Mouse (Mus musculus): ENCODE measurements around the gene Slc25a35.

DNA sequence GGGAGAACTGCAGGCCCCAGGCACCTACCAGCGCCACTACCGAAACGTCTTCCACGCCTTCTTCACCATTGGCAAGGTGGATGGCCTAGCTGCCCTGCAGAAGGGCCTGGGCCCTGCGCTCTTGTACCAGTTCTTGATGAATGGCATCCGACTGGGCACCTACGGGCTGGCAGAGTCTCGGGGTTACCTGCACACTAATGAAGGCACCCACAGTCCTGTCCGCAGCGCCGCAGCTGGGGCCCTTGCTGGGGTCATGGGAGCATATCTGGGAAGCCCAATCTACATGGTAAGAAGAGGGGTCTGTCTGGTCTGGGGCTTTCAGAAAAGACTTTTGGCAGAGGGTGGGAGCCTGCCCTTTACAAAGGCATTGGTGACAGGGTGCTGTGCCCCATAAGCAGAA lies 821 bp downstream of the Slc25a35 start:
- TF ChIP-seq CTCF (IDR thresholded peaks at IDR 0.05; ENCODE audit: control insufficient read depth, insufficient read depth, low read length) (no peak), POLR2A (IDR thresholded peaks at IDR 0.05; ENCODE audit: borderline replicate concordance, control insufficient read depth, low read depth, low read length) (no peak)

Measured in bone marrow, adult 2 months (tissue).